Mouse (Mus musculus): ENCODE data around the gene Arhgap45. TPM values are rescaled to one million over a fixed set of nuclear protein-coding genes. Genes with fewer than 3 reads are reported as not detected.
A peak's percentile ranks its signal among the peaks of the same experiment; 100 is the strongest.

Arhgap45 gene
- 12.8 and 14.4 TPM in 2 replicates for polyA plus RNA-seq (2012; rRNA removed)
- polyA plus RNA-seq (2014; fragmentation: Nextera tagmentation; extraction: Ambion mirVana): 3.4 and 5.7 TPM in 2 replicates

GRCm38 (mm10) chr10:80016511-80016910, at the start of gene Arhgap45:
TSS of gene Arhgap45 (plus strand) at chr10:80016653.
- no peak within 1 kb of the TSS for H3K4me3 ChIP-seq (replicated peaks; ENCODE audit: low read length)
- H3K9me3 ChIP-seq (ENCODE audit: control insufficient read depth, low read length): no peaks in the 10 kb centered on the region
- ATAC-seq (ENCODE audit: low FRiP score, low read depth): no peak
- WGBS: 62% methylated on average over 11 of the region's 11 CpGs
- H3K27ac ChIP-seq (replicated peaks; ENCODE audit: low read depth, low read length): no peak within 1 kb of the TSS
- H3K4me1 ChIP-seq (ENCODE audit: control insufficient read depth, insufficient read depth, low read length): peaks cover 10% of the 10 kb centered on the region
- no peak for TF ChIP-seq POLR2A (IDR thresholded peaks at IDR 0.05; ENCODE audit: borderline replicate concordance, extremely low read depth, insufficient read depth, insufficient read length)
- H3K36me3 ChIP-seq (ENCODE audit: control insufficient read depth, insufficient read depth, low read length): no peaks in the 10 kb centered on the region
- DNase-seq (ENCODE audit: low spot score): no peak
- H3K9ac ChIP-seq (ENCODE audit: low read depth, low read length, severe bottlenecking): no peak within 1 kb of the TSS
- H3K4me2 ChIP-seq (replicated peaks; ENCODE audit: low read depth, low read length, severe bottlenecking): no peak within 1 kb of the TSS
- peaks cover 42% of the 10 kb centered on the region for H3K27me3 ChIP-seq (ENCODE audit: control insufficient read depth, insufficient read depth, low read length)

- TF ChIP-seq POLR2A (IDR thresholded peaks at IDR 0.05; ENCODE audit: borderline replicate concordance, extremely low read depth, insufficient read depth, insufficient read length): no peak
- no peaks in the 10 kb centered on the region for H3K27me3 ChIP-seq (ENCODE audit: control insufficient read depth, insufficient read depth, low read length)
- H3K4me3 ChIP-seq (replicated peaks; ENCODE audit: low read length): no peak overlapping the region
- DNase-seq (ENCODE audit: low spot score) (no peak), ATAC-seq (ENCODE audit: low FRiP score, low read depth) (no peak)
- no peaks in the 10 kb centered on the region for H3K4me1 ChIP-seq (ENCODE audit: control insufficient read depth, insufficient read depth, low read length)
- H3K27ac ChIP-seq (replicated peaks; ENCODE audit: low read depth, low read length): no peak overlapping the region
- 90% methylated on average over 5 of the region's 5 CpGs for WGBS
- no peak overlapping the region for H3K9ac ChIP-seq (ENCODE audit: low read depth, low read length, severe bottlenecking)
- no peaks in the 10 kb centered on the region for H3K9me3 ChIP-seq (ENCODE audit: control insufficient read depth, low read length)
- H3K36me3 ChIP-seq (ENCODE audit: control insufficient read depth, insufficient read depth, low read length): peaks cover 65% of the 10 kb centered on the region
- H3K4me2 ChIP-seq (replicated peaks; ENCODE audit: low read depth, low read length, severe bottlenecking): no peak overlapping the region
These were observed 49.5 kb upstream of the Arhgap45 start for GRCm38 (mm10) chr10:79966886-79967400.

- ATAC-seq (ENCODE audit: low FRiP score, low read depth): no peak
- H3K4me2 ChIP-seq (replicated peaks; ENCODE audit: low read depth, low read length, severe bottlenecking): no peak overlapping the region
- H3K4me3 ChIP-seq (replicated peaks; ENCODE audit: low read length): no peak overlapping the region
- H3K9ac ChIP-seq (ENCODE audit: low read depth, low read length, severe bottlenecking): no peak overlapping the region
- H3K27me3 ChIP-seq (ENCODE audit: control insufficient read depth, insufficient read depth, low read length): no peaks in the 10 kb centered on the region
- no peak for TF ChIP-seq POLR2A (IDR thresholded peaks at IDR 0.05; ENCODE audit: borderline replicate concordance, extremely low read depth, insufficient read depth, insufficient read length)
- no peak overlapping the region for H3K27ac ChIP-seq (replicated peaks; ENCODE audit: low read depth, low read length)
- peaks cover 54% of the 10 kb centered on the region for H3K36me3 ChIP-seq (ENCODE audit: control insufficient read depth, insufficient read depth, low read length)
- no peak for DNase-seq (ENCODE audit: low spot score)
- 85% methylated on average over 1 of the region's 1 CpGs for WGBS
- H3K4me1 ChIP-seq (ENCODE audit: control insufficient read depth, insufficient read depth, low read length): no peaks in the 10 kb centered on the region
- no peaks in the 10 kb centered on the region for H3K9me3 ChIP-seq (ENCODE audit: control insufficient read depth, low read length)
These were observed 48.3 kb upstream of the Arhgap45 start for GRCm38 (mm10) chr10:79968181-79968580.

- H3K36me3 ChIP-seq (ENCODE audit: control insufficient read depth, insufficient read depth, low read length): peaks cover 46% of the 10 kb centered on the region
- H3K27me3 ChIP-seq (ENCODE audit: control insufficient read depth, insufficient read depth, low read length): no peaks in the 10 kb centered on the region
- no peak for ATAC-seq (ENCODE audit: low FRiP score, low read depth)
- no peaks in the 10 kb centered on the region for H3K9me3 ChIP-seq (ENCODE audit: control insufficient read depth, low read length)
- H3K4me3 ChIP-seq (replicated peaks; ENCODE audit: low read length): no peak overlapping the region
- no peak overlapping the region for H3K9ac ChIP-seq (ENCODE audit: low read depth, low read length, severe bottlenecking)
- 13% methylated on average over 3 of the region's 3 CpGs for WGBS
- H3K4me2 ChIP-seq (replicated peaks; ENCODE audit: low read depth, low read length, severe bottlenecking): no peak overlapping the region
- no peak for DNase-seq (ENCODE audit: low spot score)
- H3K27ac ChIP-seq (replicated peaks; ENCODE audit: low read depth, low read length): no peak overlapping the region
- TF ChIP-seq POLR2A (IDR thresholded peaks at IDR 0.05; ENCODE audit: borderline replicate concordance, extremely low read depth, insufficient read depth, insufficient read length): 0 out of 2 replicates have a peak, but pooled peaks have one; percentile 13
- no peaks in the 10 kb centered on the region for H3K4me1 ChIP-seq (ENCODE audit: control insufficient read depth, insufficient read depth, low read length)
These were observed 47.3 kb upstream of the Arhgap45 start for GRCm38 (mm10) chr10:79969124-79969568.

GRCm38 (mm10) chr10:79970415-79971182, 45.9 kb upstream of the Arhgap45 start, which contains the start of gene Grin3b:
TSS of gene Grin3b (plus strand) at chr10:79970715.
- Histone ChIP-seq H3K4me1 (ENCODE audit: control insufficient read depth, insufficient read depth, low read length) (no peaks in the 10 kb centered on the region), H3K9ac (ENCODE audit: low read depth, low read length, severe bottlenecking) (peak within 1 kb of the TSS; percentile 63), H3K27ac (replicated peaks; ENCODE audit: low read depth, low read length) (no peak within 1 kb of the TSS), H3K27me3 (ENCODE audit: control insufficient read depth, insufficient read depth, low read length) (no peaks in the 10 kb centered on the region), H3K9me3 (ENCODE audit: control insufficient read depth, low read length) (no peaks in the 10 kb centered on the region), H3K4me3 (replicated peaks; ENCODE audit: low read length) (peak within 1 kb of the TSS; percentile 44), H3K36me3 (ENCODE audit: control insufficient read depth, insufficient read depth, low read length) (peaks cover 39% of the 10 kb centered on the region), H3K4me2 (replicated peaks; ENCODE audit: low read depth, low read length, severe bottlenecking) (peak within 1 kb of the TSS; percentile 87)
- TF ChIP-seq POLR2A (IDR thresholded peaks at IDR 0.05; ENCODE audit: borderline replicate concordance, extremely low read depth, insufficient read depth, insufficient read length): no peak
- 5% methylated on average over 42 of the region's 47 CpGs for WGBS
- DNase-seq (ENCODE audit: low spot score) (no peak), ATAC-seq (ENCODE audit: low FRiP score, low read depth) (peak; percentile 13; the same call in 1 of the 2 replicates)
